Mouse (Mus musculus) G1E (cell line): ENCODE results near the gene Fam199x. TPM values are rescaled to one million over a fixed set of nuclear protein-coding genes. Genes with fewer than 3 reads are reported as not detected.

Source experiments
- ATAC-seq: 2 replicates; pipeline ENCODE4 v1.8.0; 2016; ENCODE audit warnings: mild to moderate bottlenecking; ENCODE audit not compliant: insufficient number of reproducible peaks, poor library complexity, low FRiP score, severe bottlenecking; ENCODE audit errors: extremely low read depth
- DNase-seq: peaks from one replicate; pipeline ENCODE4 v3.0.0; 2012; ENCODE audit warnings: low spot score
- H3K27me3 ChIP-seq: 2 replicates; pipeline ENCODE4 v1.6.1; 2012; ENCODE audit warnings: mild to moderate bottlenecking, low read length, inconsistent platforms; ENCODE audit not compliant: insufficient read depth
- H3K36me3 ChIP-seq: replicated peaks from 2 replicates; pipeline ENCODE3; 2012; ENCODE audit warnings: mild to moderate bottlenecking, inconsistent platforms
- H3K4me1 ChIP-seq: 2 replicates; pipeline ENCODE4 v1.6.1; 2012; ENCODE audit warnings: low read depth, low read length, inconsistent platforms, mixed read lengths; ENCODE audit not compliant: insufficient read depth
- H3K4me3 ChIP-seq: 2 replicates; pipeline ENCODE4 v1.5.1; 2012; ENCODE audit warnings: low read depth, mild to moderate bottlenecking, inconsistent platforms, low read length, moderate library complexity, mixed read lengths
- H3K9me3 ChIP-seq: replicated peaks from 2 replicates; pipeline ENCODE4 v1.6.1; 2012; ENCODE audit warnings: inconsistent platforms
- CTCF ChIP-seq: IDR thresholded peaks from 2 replicates; pipeline ENCODE4 v1.5.1; 2012; ENCODE audit warnings: low read depth, low read length, inconsistent platforms, mixed read lengths
- GATA1 ChIP-seq: IDR thresholded peaks from 2 replicates; pipeline ENCODE4 v1.6.1; 2012; ENCODE audit warnings: borderline replicate concordance, low read length, inconsistent platforms, mixed read lengths
- GATA2 ChIP-seq: IDR thresholded peaks from 2 replicates; pipeline ENCODE4 v1.6.1; 2012; ENCODE audit warnings: low read depth, low read length, inconsistent platforms, borderline replicate concordance
- POLR2AphosphoS5 ChIP-seq: IDR thresholded peaks from 2 replicates; pipeline ENCODE4 v1.6.1; 2012; ENCODE audit warnings: low read depth, low read length, inconsistent platforms; ENCODE audit not compliant: insufficient replicate concordance
- TAL1 ChIP-seq: conservative IDR thresholded peaks from 2 replicates; pipeline ENCODE4 v1.6.1; 2012; ENCODE audit warnings: low read depth, low read length, inconsistent platforms, mixed read lengths
- polyA plus RNA-seq: library from polyadenylated mRNA; stranded (reverse); fragments of >175 nt; gene quantifications from 2 replicates; pipeline ENCODE4 v1.2.3, GENCODE M21; 2012
- total RNA-seq, 2 experiments: library from RNA; stranded (forward) in 1 of 2; stranded (reverse) in 1 of 2; fragments of 200-1000 nt in 1 of 2; fragments of >200 nt in 1 of 2; fragmentation: Nextera tagmentation in 1 of 2; gene quantifications; 2 replicates each; pipeline ENCODE4 v1.2.3; 2014 to 2017

Gene Fam199x
- total and polyA plus RNA-seq, 3 experiments: 1.5 to 15.6 (median 14.8) TPM

GRCm38 (mm10) chrX:137106498-137106897, 57.1 kb downstream of the Fam199x start:
- no peak for TF ChIP-seq CTCF
- TF ChIP-seq GATA2: no peak
- no peak for TF ChIP-seq POLR2AphosphoS5
- TF ChIP-seq TAL1: no peak
- TF ChIP-seq GATA1: no peak
- H3K9me3 ChIP-seq: no peaks in the 10 kb centered on the region
- no peaks in the 10 kb centered on the region for H3K36me3 ChIP-seq
- ATAC-seq (no peak), DNase-seq (no peak)
- H3K27me3 ChIP-seq: 0 out of 2 replicates have a peak, but pooled peaks cover 2% of the 10 kb centered on the region
- no peak overlapping the region for H3K4me3 ChIP-seq
- no peaks in the 10 kb centered on the region for H3K4me1 ChIP-seq

GRCm38 (mm10) chrX:137118097-137118746, 68.8 kb downstream of the Fam199x start:
- Histone ChIP-seq H3K36me3 (no peaks in the 10 kb centered on the region), H3K4me3 (no peak overlapping the region; the same call in 1 of the 2 replicates), H3K9me3 (no peaks in the 10 kb centered on the region), H3K27me3 (peaks cover 9% of the 10 kb centered on the region; the same call in 1 of the 2 replicates), H3K4me1 (no peaks in the 10 kb centered on the region)
- ATAC-seq (peak; percentile 40; the same call in 1 of the 2 replicates), DNase-seq (peak; percentile 6)
- TF ChIP-seq CTCF: no peak
- TF ChIP-seq TAL1: no peak
- no peak for TF ChIP-seq POLR2AphosphoS5
- no peak for TF ChIP-seq GATA2
- no peak for TF ChIP-seq GATA1

GRCm38 (mm10) chrX:137119675-137120423, 70.5 kb downstream of the Fam199x start:
- Histone ChIP-seq H3K4me3 (no peak overlapping the region), H3K27me3 (peaks cover 9% of the 10 kb centered on the region; the same call in 1 of the 2 replicates), H3K4me1 (no peaks in the 10 kb centered on the region), H3K9me3 (no peaks in the 10 kb centered on the region), H3K36me3 (no peaks in the 10 kb centered on the region)
- ATAC-seq (no peak), DNase-seq (no peak)
- TF ChIP-seq GATA2 (no peak), GATA1 (no peak), TAL1 (no peak), CTCF (no peak), POLR2AphosphoS5 (no peak)

- H3K4me3 ChIP-seq: no peak within 1 kb of the TSS
- H3K9me3 ChIP-seq: no peaks in the 10 kb centered on the region
- DNase-seq (no peak), ATAC-seq (no peak)
- no peak for TF ChIP-seq CTCF
- TF ChIP-seq GATA2: no peak
- TF ChIP-seq GATA1: no peak
- no peak for TF ChIP-seq POLR2AphosphoS5
- TF ChIP-seq TAL1: no peak
- no peaks in the 10 kb centered on the region for H3K4me1 ChIP-seq
- peaks cover 9% of the 10 kb centered on the region; the same call in 1 of the 2 replicates for H3K27me3 ChIP-seq
- H3K36me3 ChIP-seq: no peaks in the 10 kb centered on the region
Measured at GRCm38 (mm10) chrX:137121718-137122117, 72.3 kb downstream of the Fam199x start, which contains the start of gene Esx1. TSS of gene Esx1 (minus strand) at chrX:137122083.

GRCm38 (mm10) chrX:137127542-137127941, 78.1 kb downstream of the Fam199x start:
- ATAC-seq (no peak), DNase-seq (no peak)
- Histone ChIP-seq H3K4me3 (no peak overlapping the region), H3K4me1 (no peaks in the 10 kb centered on the region), H3K36me3 (no peaks in the 10 kb centered on the region), H3K9me3 (no peaks in the 10 kb centered on the region), H3K27me3 (peaks cover 3% of the 10 kb centered on the region; the same call in 1 of the 2 replicates)
- TF ChIP-seq TAL1 (no peak), CTCF (no peak), GATA1 (no peak), POLR2AphosphoS5 (no peak)

Other genes starting within 250 kb of the Fam199x start
- 0.45 and 0.97 TPM in 2 replicates for gene Plp1, start 226.9 kb upstream of the Fam199x start, total RNA-seq (2014; fragmentation: Nextera tagmentation)
- gene Plp1, start 226.9 kb upstream of the Fam199x start, total RNA-seq (2017): 0.41 and 0.60 TPM in 2 replicates
- gene Plp1, start 226.9 kb upstream of the Fam199x start, polyA plus RNA-seq: 0.05 and 0.09 TPM in 2 replicates
- not detected in 2 replicates for gene Rab9b, start 180.8 kb upstream of the Fam199x start, total RNA-seq (2014; fragmentation: Nextera tagmentation)
- gene Rab9b, start 180.8 kb upstream of the Fam199x start, total RNA-seq (2017): under 0.01 TPM in 1 of 2 replicates, not detected in the other
- gene Rab9b, start 180.8 kb upstream of the Fam199x start, polyA plus RNA-seq: not detected in 2 replicates
- gene H2bfm, start 122.3 kb upstream of the Fam199x start, total RNA-seq (2014; fragmentation: Nextera tagmentation): not detected in 2 replicates
- gene H2bfm, start 122.3 kb upstream of the Fam199x start, total RNA-seq (2017): not detected in 2 replicates
- gene H2bfm, start 122.3 kb upstream of the Fam199x start, polyA plus RNA-seq: not detected in 2 replicates
- not detected in 2 replicates for gene Tmsb15b2, start 74.1 kb upstream of the Fam199x start, total RNA-seq (2014; fragmentation: Nextera tagmentation)
- not detected in 2 replicates for gene Tmsb15b2, start 74.1 kb upstream of the Fam199x start, total RNA-seq (2017)
- not detected in 2 replicates for gene Tmsb15b2, start 74.1 kb upstream of the Fam199x start, polyA plus RNA-seq
- gene Tmsb15l, start 72.7 kb upstream of the Fam199x start, total RNA-seq (2014; fragmentation: Nextera tagmentation): not detected in 2 replicates
- gene Tmsb15l, start 72.7 kb upstream of the Fam199x start, total RNA-seq (2017): 0.66 TPM in 1 of 2 replicates, not detected in the other
- not detected in 2 replicates for gene Tmsb15l, start 72.7 kb upstream of the Fam199x start, polyA plus RNA-seq
- not detected in 2 replicates for gene Tmsb15b1, start 72.7 kb upstream of the Fam199x start, total RNA-seq (2014; fragmentation: Nextera tagmentation)
- gene Tmsb15b1, start 72.7 kb upstream of the Fam199x start, total RNA-seq (2017): 1.7 and 3.1 TPM in 2 replicates
- gene Tmsb15b1, start 72.7 kb upstream of the Fam199x start, polyA plus RNA-seq: not detected in 2 replicates
- gene Zcchc18, start 56.4 kb upstream of the Fam199x start, total RNA-seq (2014; fragmentation: Nextera tagmentation): not detected in 2 replicates
- gene Zcchc18, start 56.4 kb upstream of the Fam199x start, total RNA-seq (2017): 0.06 and 0.11 TPM in 2 replicates
- not detected in 2 replicates for gene Zcchc18, start 56.4 kb upstream of the Fam199x start, polyA plus RNA-seq
- 4.4 and 10.9 TPM in 2 replicates for gene Slc25a53, start 11.3 kb upstream of the Fam199x start, total RNA-seq (2014; fragmentation: Nextera tagmentation)
- 9.4 and 11.1 TPM in 2 replicates for gene Slc25a53, start 11.3 kb upstream of the Fam199x start, total RNA-seq (2017)
- gene Slc25a53, start 11.3 kb upstream of the Fam199x start, polyA plus RNA-seq: 0.44 and 0.46 TPM in 2 replicates
- not detected in 2 replicates for gene Esx1, start 72.5 kb downstream of the Fam199x start, total RNA-seq (2014; fragmentation: Nextera tagmentation)
- not detected in 2 replicates for gene Esx1, start 72.5 kb downstream of the Fam199x start, total RNA-seq (2017)
- not detected in 2 replicates for gene Esx1, start 72.5 kb downstream of the Fam199x start, polyA plus RNA-seq